Mouse (Mus musculus) myocyte (in vitro differentiated cells): ENCODE data around the gene Gm20388. TPM values are rescaled to one million over a fixed set of nuclear protein-coding genes. Genes with fewer than 3 reads are reported as not detected.

Experiments used
- H3K27me3 ChIP-seq: one replicate; pipeline ENCODE4 v1.6.1; 2011; ENCODE audit not compliant: control insufficient read depth, insufficient read depth, insufficient read length
- H3K36me3 ChIP-seq: one replicate; pipeline ENCODE4 v1.6.1; 2011; ENCODE audit not compliant: control insufficient read depth, insufficient read depth
- H3K4me2 ChIP-seq: one replicate; pipeline ENCODE4 v1.6.1; 2011; ENCODE audit warnings: low read depth, control low read depth
- H3K4me3 ChIP-seq: one replicate; pipeline ENCODE4 v1.5.1; 2011; ENCODE audit warnings: mild to moderate bottlenecking, control low read depth, moderate library complexity
- H3K79me2 ChIP-seq: one replicate; pipeline ENCODE4 v1.6.1; 2011; ENCODE audit not compliant: control insufficient read depth, insufficient read depth
- H3ac ChIP-seq: one replicate; pipeline ENCODE4 v1.6.1; 2011; ENCODE audit not compliant: control insufficient read depth, insufficient read length
- CEBPB ChIP-seq: IDR thresholded peaks from 2 replicates; pipeline ENCODE4 v1.6.1; 2011; ENCODE audit warnings: mild to moderate bottlenecking, moderate library complexity; ENCODE audit not compliant: poor library complexity, insufficient read depth, severe bottlenecking
- E2F4 ChIP-seq: IDR thresholded peaks from one replicate; pipeline ENCODE4 v1.6.1; 2011; ENCODE audit warnings: mild to moderate bottlenecking, control low read depth, moderate library complexity; ENCODE audit not compliant: insufficient read depth
- MAX ChIP-seq: IDR thresholded peaks from one replicate; pipeline ENCODE4 v1.6.1; 2011; ENCODE audit warnings: low read depth, mild to moderate bottlenecking, control low read depth
- MYOD1 ChIP-seq, 3 experiments: IDR thresholded peaks; one replicate each; pipeline ENCODE4 v1.6.1; 2011; ENCODE audit warnings: control low read depth in 2 of 3, low read depth in 2 of 3, mild to moderate bottlenecking in 2 of 3, moderate library complexity in 1 of 3; ENCODE audit not compliant: insufficient read length in 2 of 3, control insufficient read depth in 1 of 3
- MYOG ChIP-seq, 3 experiments: IDR thresholded peaks; one replicate each; pipeline ENCODE4 v1.6.1; 2011; ENCODE audit warnings: control low read depth in 2 of 3, low read depth in 2 of 3, mild to moderate bottlenecking in 2 of 3; ENCODE audit not compliant: insufficient read length in 2 of 3, control insufficient read depth in 1 of 3, insufficient read depth in 1 of 3
- POLR2A ChIP-seq: IDR thresholded peaks from one replicate; pipeline ENCODE4 v1.6.1; 2011; ENCODE audit warnings: low read depth, mild to moderate bottlenecking, control low read depth, moderate library complexity; ENCODE audit not compliant: insufficient read length
- POLR2AphosphoS2 ChIP-seq: IDR thresholded peaks from one replicate; pipeline ENCODE4 v1.6.1; 2011; ENCODE audit warnings: low read depth, control low read depth; ENCODE audit not compliant: insufficient read length
- REST ChIP-seq: IDR thresholded peaks from one replicate; pipeline ENCODE4 v1.6.1; 2011; ENCODE audit warnings: mild to moderate bottlenecking, control low read depth, moderate library complexity; ENCODE audit not compliant: insufficient read depth, insufficient read length
- SRF ChIP-seq: IDR thresholded peaks from one replicate; pipeline ENCODE4 v1.6.1; 2011; ENCODE audit warnings: low read depth; ENCODE audit not compliant: control insufficient read depth, insufficient read length
- TCF12 ChIP-seq: IDR thresholded peaks from one replicate; pipeline ENCODE4 v1.6.1; 2011; ENCODE audit warnings: mild to moderate bottlenecking, control low read depth; ENCODE audit not compliant: poor library complexity, insufficient read depth, severe bottlenecking
- TCF3 ChIP-seq: IDR thresholded peaks from one replicate; pipeline ENCODE4 v1.6.1; 2011; ENCODE audit warnings: low read depth, control low read depth; ENCODE audit not compliant: insufficient read length
- USF1 ChIP-seq: IDR thresholded peaks from one replicate; pipeline ENCODE4 v1.6.1; 2011; ENCODE audit warnings: low read depth, mild to moderate bottlenecking, control low read depth, moderate library complexity
- polyA plus RNA-seq: library from polyadenylated mRNA; unstranded; fragments of >200 nt; fragmentation: generic; extraction: Trizol; gene quantifications from one replicate; pipeline ENCODE4 v1.2.1, GENCODE M21; 2012; ENCODE audit warnings: missing spikeins

The Gm20388 gene
- polyA plus RNA-seq, 1 experiment: 15.3 TPM

DNA sequence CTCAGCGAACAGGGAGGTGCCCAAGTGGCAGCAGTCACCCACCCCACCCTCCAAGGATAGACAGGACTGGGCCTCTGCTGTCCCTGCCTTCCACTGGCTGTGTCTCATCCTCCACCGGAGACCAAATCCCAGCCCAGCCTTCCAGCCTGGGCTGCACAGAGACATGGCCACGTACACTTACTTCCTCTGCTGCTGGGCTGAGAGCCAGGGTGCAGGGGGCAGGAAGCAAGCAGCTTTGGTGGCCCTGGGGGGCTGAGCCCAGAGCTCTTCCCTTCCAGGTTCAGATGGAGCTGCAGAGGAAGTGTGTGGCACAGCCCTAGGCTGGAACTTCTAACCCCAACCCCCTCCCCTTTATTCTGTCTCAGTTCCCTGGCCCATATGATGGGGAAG lies 2420.5 kb downstream of the Gm20388 start:
- no peaks in the 10 kb centered on the region for H3K36me3 ChIP-seq
- H3K4me3 ChIP-seq: no peak overlapping the region
- H3ac ChIP-seq: no peak overlapping the region
- H3K27me3 ChIP-seq: no peaks in the 10 kb centered on the region
- H3K79me2 ChIP-seq: no peaks in the 10 kb centered on the region
- TF ChIP-seq REST (no peak), TCF12 (no peak), CEBPB (no peak), MYOD1 (IDR thresholded peaks at IDR 0.05; ENCODE audit: control insufficient read depth in 1 of 3, insufficient read length in 2 of 3, low read depth in 2 of 3) (no peak), TCF3 (no peak), USF1 (no peak), POLR2AphosphoS2 (no peak), MYOG (IDR thresholded peaks at IDR 0.05; ENCODE audit: control insufficient read depth in 1 of 3, insufficient read depth in 1 of 3, insufficient read length in 2 of 3, low read depth in 2 of 3) (no peak), POLR2A (no peak), MAX (no peak), SRF (no peak), E2F4 (no peak)
- H3K4me2 ChIP-seq: no peak overlapping the region

DNA sequence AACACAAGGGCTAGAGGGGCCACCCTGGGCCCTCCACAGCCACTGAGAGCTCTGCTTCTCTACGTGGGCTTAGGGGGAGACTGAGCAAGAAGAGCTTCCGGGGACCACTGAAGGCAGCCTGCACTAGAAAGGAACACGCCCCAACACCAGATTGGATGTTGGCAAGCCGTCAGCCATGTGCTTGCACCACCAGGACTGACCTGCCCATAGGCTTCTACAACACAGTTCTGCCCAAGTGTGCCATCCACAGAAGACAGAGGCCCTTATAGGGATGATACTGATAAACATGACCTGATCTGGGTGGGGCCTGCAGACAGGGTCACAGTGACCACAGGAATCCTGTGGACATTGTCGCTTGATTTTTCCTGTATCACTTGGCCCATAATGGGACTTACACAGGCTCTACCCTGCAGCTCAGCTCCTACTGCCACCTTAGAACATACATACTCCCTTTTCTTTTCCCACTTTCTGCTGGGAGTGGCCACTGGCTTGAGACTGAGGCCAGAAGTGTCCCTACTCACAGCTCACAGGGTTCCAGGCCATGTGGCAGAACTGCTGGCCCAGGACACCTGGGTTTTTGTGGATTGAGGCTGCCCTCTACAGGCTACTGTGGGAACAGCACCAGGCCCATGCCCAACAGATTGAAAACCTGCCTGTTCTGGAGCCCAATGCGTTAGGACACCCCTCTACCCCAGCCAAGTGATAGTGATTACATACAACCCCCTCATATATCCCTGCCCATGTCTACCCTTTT lies 2422.3 kb downstream of the Gm20388 start:
- no peaks in the 10 kb centered on the region for H3K36me3 ChIP-seq
- no peak overlapping the region for H3K4me3 ChIP-seq
- TF ChIP-seq TCF3 (no peak), MYOG (IDR thresholded peaks at IDR 0.05; ENCODE audit: control insufficient read depth in 1 of 3, insufficient read depth in 1 of 3, insufficient read length in 2 of 3, low read depth in 2 of 3) (peak in 1 of 3 experiments; percentile 6)
- H3K27me3 ChIP-seq: no peaks in the 10 kb centered on the region
- H3K79me2 ChIP-seq: no peaks in the 10 kb centered on the region
- no peak overlapping the region for H3K4me2 ChIP-seq
- no peak overlapping the region for H3ac ChIP-seq

DNA sequence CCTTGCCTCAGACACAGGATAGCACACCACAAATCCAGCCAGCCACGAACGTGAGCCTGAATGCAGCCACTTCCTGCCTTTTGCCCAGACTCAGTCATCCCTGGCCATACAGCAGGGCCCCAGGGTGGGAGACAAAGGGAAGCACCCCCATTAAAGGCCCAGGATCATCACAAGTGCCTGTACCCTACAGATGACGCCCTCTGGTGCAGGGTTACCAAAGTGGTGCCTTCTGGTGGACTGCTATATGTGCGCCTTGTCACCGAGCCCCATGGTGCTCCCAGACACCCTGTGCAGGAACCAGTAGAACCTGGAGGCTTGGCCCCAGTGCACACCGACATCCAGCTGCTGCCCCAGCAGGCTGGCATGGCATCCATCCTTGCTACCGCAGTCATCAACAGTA lies 2422.9 kb downstream of the Gm20388 start:
- TF ChIP-seq POLR2AphosphoS2: no peak
- no peak for TF ChIP-seq REST
- TF ChIP-seq TCF3: no peak
- no peak for TF ChIP-seq MAX
- no peak for TF ChIP-seq TCF12
- TF ChIP-seq CEBPB: no peak
- no peak for TF ChIP-seq E2F4
- TF ChIP-seq SRF: no peak
- no peak for TF ChIP-seq MYOG (IDR thresholded peaks at IDR 0.05; ENCODE audit: control insufficient read depth in 1 of 3, insufficient read depth in 1 of 3, insufficient read length in 2 of 3, low read depth in 2 of 3)
- TF ChIP-seq MYOD1 (IDR thresholded peaks at IDR 0.05; ENCODE audit: control insufficient read depth in 1 of 3, insufficient read length in 2 of 3, low read depth in 2 of 3): no peak
- no peak for TF ChIP-seq POLR2A
- no peak for TF ChIP-seq USF1
- no peaks in the 10 kb centered on the region for H3K27me3 ChIP-seq
- no peaks in the 10 kb centered on the region for H3K79me2 ChIP-seq
- no peak overlapping the region for H3ac ChIP-seq
- no peak overlapping the region for H3K4me3 ChIP-seq
- no peaks in the 10 kb centered on the region for H3K36me3 ChIP-seq
- no peak overlapping the region for H3K4me2 ChIP-seq

DNA sequence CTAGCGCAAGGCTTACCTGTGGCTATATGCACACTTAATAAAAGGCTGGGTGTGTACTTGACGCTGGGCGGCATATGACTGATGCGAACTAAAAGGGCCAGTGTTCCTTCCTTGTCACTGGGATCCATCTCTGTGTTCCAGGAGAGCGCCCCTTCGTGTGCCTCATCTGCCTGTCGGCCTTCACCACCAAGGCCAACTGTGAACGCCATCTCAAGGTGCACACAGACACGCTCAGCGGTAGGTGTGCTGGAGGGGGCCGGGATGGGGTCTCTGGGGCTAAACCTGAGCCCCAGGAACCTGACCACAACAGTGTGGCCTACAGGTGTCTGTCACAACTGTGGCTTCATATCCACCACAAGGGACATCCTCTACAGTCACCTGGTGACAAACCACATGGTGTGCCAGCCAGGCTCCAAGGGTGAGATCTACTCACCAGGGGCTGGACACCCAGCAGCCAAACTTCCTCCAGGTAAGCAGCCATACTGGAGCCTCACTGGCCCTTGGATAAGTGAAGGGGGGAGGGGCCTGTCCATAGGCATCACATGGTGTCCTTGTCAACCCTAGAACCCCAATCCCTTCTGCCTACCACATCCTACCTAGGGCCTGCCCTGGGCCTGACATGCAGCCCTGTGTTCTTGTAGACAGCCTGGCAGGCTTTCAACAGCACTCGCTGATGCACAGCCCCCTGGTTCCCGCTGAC lies 2424.3 kb downstream of the Gm20388 start:
- Histone ChIP-seq H3K4me2 (no peak overlapping the region), H3K36me3 (no peaks in the 10 kb centered on the region), H3ac (no peak overlapping the region), H3K79me2 (no peaks in the 10 kb centered on the region), H3K4me3 (no peak overlapping the region), H3K27me3 (no peaks in the 10 kb centered on the region)
- no peak for TF ChIP-seq TCF3
- no peak for TF ChIP-seq USF1
- no peak for TF ChIP-seq TCF12
- TF ChIP-seq SRF: no peak
- no peak for TF ChIP-seq MYOG (IDR thresholded peaks at IDR 0.05; ENCODE audit: control insufficient read depth in 1 of 3, insufficient read depth in 1 of 3, insufficient read length in 2 of 3, low read depth in 2 of 3)
- TF ChIP-seq POLR2AphosphoS2: no peak
- TF ChIP-seq E2F4: no peak
- TF ChIP-seq CEBPB: no peak
- TF ChIP-seq MAX: no peak
- no peak for TF ChIP-seq POLR2A
- TF ChIP-seq REST: no peak
- TF ChIP-seq MYOD1 (IDR thresholded peaks at IDR 0.05; ENCODE audit: control insufficient read depth in 1 of 3, insufficient read length in 2 of 3, low read depth in 2 of 3): no peak
